Mouse (Mus musculus) erythroblast, embryonic 14.5 days (primary cell): ENCODE measurements at regions not wholly inside any gene's neighbourhood (a gene's known extent, or its start where the extent isn't known, plus 50 kb on each side); places are given as distances from the start of the nearest gene placed in this dataset.

Source experiments
- GATA1 ChIP-seq: IDR thresholded peaks from 2 replicates; pipeline ENCODE4 v1.6.1; 2012; ENCODE audit warnings: low read length, inconsistent platforms, mixed read lengths
- TAL1 ChIP-seq: IDR thresholded peaks from 3 replicates; pipeline ENCODE4 v1.6.1; 2012; ENCODE audit warnings: low read length, inconsistent platforms, mixed read lengths

DNA sequence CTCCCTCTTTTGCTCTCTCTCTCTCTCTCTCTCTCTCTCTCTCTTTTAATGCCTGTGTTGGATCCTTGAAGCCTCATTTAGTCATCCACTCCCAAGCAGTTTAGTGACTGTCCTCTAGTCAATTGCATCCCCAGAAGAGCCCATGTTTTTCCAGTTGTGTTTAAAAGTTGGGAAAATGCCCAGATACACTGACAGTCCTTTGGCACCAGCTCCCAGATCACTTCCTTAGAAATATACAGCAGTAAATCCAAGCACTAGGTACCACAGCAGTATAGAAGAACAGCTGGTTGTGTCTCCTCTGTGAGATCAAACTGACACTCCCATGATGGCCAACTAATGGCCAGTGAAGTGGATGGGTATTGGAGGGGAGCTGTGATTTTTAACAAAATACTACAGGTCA is 634.7 kb upstream of the Kirrel3 start:
- TF ChIP-seq TAL1 (no peak), GATA1 (no peak)
